Mouse (Mus musculus) kidney, postnatal 0 days (tissue): ENCODE measurements around the gene Atf7ip. TPM values are rescaled to one million over a fixed set of nuclear protein-coding genes. Genes with fewer than 3 reads are reported as not detected.

Experiments used
- ATAC-seq: fragments of 200-750 bp; cut with Nextera tagmentation; replicated peaks from 2 replicates; pipeline ENCODE4 v1.8.0; 2017; ENCODE audit warnings: low read depth, moderate number of reproducible peaks, moderate TSS enrichment, moderate library complexity; ENCODE audit not compliant: low FRiP score
- DNase-seq: peaks from one replicate; pipeline ENCODE4 v3.0.0-alpha.2; 2016; ENCODE audit warnings: low spot score
- H3K27ac ChIP-seq: fragments of 300-500 bp; sonication (generic); 2 replicates; pipeline ENCODE4 v1.5.1; 2014; ENCODE audit warnings: mild to moderate bottlenecking
- H3K27me3 ChIP-seq: fragments of 300-500 bp; sonication (generic); 2 replicates; pipeline ENCODE4 v1.6.1; 2014; ENCODE audit warnings: low read length, mixed read lengths; ENCODE audit not compliant: insufficient read depth
- H3K36me3 ChIP-seq: fragments of 300-500 bp; sonication (generic); 2 replicates; pipeline ENCODE4 v1.6.1; 2014; ENCODE audit warnings: low read length, mixed read lengths; ENCODE audit not compliant: insufficient read depth
- H3K4me1 ChIP-seq: fragments of 300-500 bp; sonication (generic); replicated peaks from 2 replicates; pipeline ENCODE4 v1.6.1; 2014; ENCODE audit warnings: antibody characterized with exemption, low read length, mixed read lengths; ENCODE audit not compliant: insufficient read depth
- H3K4me2 ChIP-seq: fragments of 300-500 bp; sonication (generic); 2 replicates; pipeline ENCODE4 v1.6.1; 2014; ENCODE audit warnings: mild to moderate bottlenecking, low read length, moderate library complexity, mixed read lengths
- H3K4me3 ChIP-seq: fragments of 300-500 bp; sonication (generic); replicated peaks from 2 replicates; pipeline ENCODE4 v1.5.1; 2014; ENCODE audit warnings: low read depth, low read length
- H3K9ac ChIP-seq: fragments of 300-500 bp; sonication (generic); 2 replicates; pipeline ENCODE4 v1.6.1; 2014; ENCODE audit warnings: low read depth, low read length
- H3K9me3 ChIP-seq: fragments of 300-500 bp; sonication (generic); replicated peaks from 2 replicates; pipeline ENCODE4 v1.6.1; 2016; ENCODE audit warnings: low read length, inconsistent platforms, mixed read lengths
- CTCF ChIP-seq: IDR thresholded peaks from 2 replicates; pipeline ENCODE4 v1.5.1; 2016; ENCODE audit warnings: antibody characterized with exemption, low read depth, mild to moderate bottlenecking, moderate library complexity
- whole genome bisulfite sequencing: fragments of 180-500 bp; shearing (Covaris S2); extraction: QIAGEN DNeasy Blood & Tissue Kit; methylation state at CpG from one replicate; pipeline ENCODE4 v1.1.7; 2014; 5-methylcytosine and 5-hydroxymethylcytosine counted together
- polyA plus RNA-seq: library from polyadenylated mRNA; unstranded; fragments of >200 nt; fragmentation: Nextera tagmentation; extraction: Ambion mirVana; gene quantifications from 2 replicates; pipeline ENCODE4 v1.2.1, GENCODE M21; 2015

Atf7ip gene
- polyA plus RNA-seq, 1 experiment from 2014 or later: 17.9 TPM

- Histone ChIP-seq H3K4me1 (no peaks in the 10 kb centered on the region), H3K9me3 (no peaks in the 10 kb centered on the region), H3K4me3 (no peak overlapping the region), H3K27ac (no peak overlapping the region), H3K9ac (no peak overlapping the region), H3K36me3 (no peaks in the 10 kb centered on the region), H3K27me3 (no peaks in the 10 kb centered on the region), H3K4me2 (no peak overlapping the region)
- ATAC-seq: no peak
- DNase-seq: no peak
- TF ChIP-seq CTCF: no peak
- 88% methylated on average over 2 of the region's 2 CpGs for WGBS
These were observed 22.4 kb upstream of the Atf7ip start for GRCm38 (mm10) chr6:136483531-136483930.

DNA sequence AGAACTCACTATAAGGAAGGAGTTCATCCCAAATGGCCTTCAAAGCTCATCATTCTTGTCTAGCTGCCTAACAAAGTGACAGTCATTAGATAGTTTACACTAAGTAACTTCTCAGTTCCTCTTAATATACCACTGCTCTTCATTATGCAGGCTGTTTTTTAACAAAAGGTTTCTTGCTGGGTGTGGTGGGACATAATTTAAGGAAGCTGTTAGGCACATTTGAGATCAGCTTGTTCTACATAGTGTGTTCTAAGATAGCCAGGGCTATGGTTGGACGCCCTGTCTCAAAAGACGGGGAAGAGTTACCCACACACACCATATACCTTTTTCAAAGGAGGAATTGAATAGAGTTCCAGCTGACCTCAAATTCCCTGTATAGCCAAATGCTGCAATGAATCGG lies 21.9 kb upstream of the Atf7ip start:
- WGBS: 95% methylated on average over 3 of the region's 3 CpGs
- H3K27me3 ChIP-seq: no peaks in the 10 kb centered on the region
- no peaks in the 10 kb centered on the region for H3K9me3 ChIP-seq
- no peak overlapping the region for H3K9ac ChIP-seq
- TF ChIP-seq CTCF: no peak
- no peak for DNase-seq
- no peak overlapping the region for H3K4me2 ChIP-seq
- no peak overlapping the region for H3K27ac ChIP-seq
- ATAC-seq: no peak
- H3K4me3 ChIP-seq: no peak overlapping the region
- H3K36me3 ChIP-seq: no peaks in the 10 kb centered on the region
- no peaks in the 10 kb centered on the region for H3K4me1 ChIP-seq

GRCm38 (mm10) chr6:136486166-136486565 lies 19.8 kb upstream of the Atf7ip start:
- Histone ChIP-seq H3K36me3 (no peaks in the 10 kb centered on the region), H3K27ac (no peak overlapping the region), H3K4me3 (no peak overlapping the region), H3K4me1 (no peaks in the 10 kb centered on the region), H3K27me3 (no peaks in the 10 kb centered on the region), H3K4me2 (no peak overlapping the region), H3K9me3 (no peaks in the 10 kb centered on the region), H3K9ac (no peak overlapping the region)
- ATAC-seq (no peak), DNase-seq (no peak)
- WGBS: 79% methylated on average over 4 of the region's 4 CpGs
- TF ChIP-seq CTCF: no peak

DNA sequence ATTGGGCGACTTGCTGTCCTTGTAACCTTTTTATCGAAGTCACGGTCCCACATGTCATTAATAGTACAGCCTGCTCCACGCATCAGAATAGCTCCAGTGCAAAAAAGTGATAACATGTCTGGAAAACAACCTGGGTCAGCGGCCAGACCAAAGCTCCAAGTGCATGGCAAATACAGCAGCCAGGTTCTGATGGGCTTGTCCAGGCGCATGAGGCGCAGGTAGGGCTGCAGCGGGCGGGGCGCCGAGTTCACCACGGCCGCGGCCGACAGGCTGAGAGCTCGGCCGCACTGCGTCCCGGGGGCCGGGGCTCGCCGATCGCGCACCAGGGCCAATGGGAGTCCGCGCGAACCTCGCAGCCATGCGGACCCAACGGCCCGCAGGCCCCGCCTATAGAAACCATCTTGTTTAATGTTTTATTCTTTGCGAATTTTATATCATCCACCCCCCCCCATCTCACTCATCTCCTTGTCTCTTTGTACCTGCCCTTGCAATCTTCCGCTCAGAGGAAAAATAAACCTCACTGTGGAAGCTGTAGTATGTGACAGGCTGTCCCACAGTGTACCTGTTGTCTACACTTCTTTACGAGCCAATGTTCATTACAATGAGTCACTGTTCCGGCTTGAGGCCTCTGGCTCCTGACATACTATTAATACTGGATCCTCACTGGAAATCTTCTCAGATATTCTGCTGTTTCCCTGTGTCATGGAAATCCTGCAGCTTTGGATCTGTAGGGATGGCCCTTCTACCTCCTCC lies 19.0 kb upstream of the Atf7ip start:
- DNase-seq: no peak

GRCm38 (mm10) chr6:136487554-136487950 lies 18.4 kb upstream of the Atf7ip start:
- TF ChIP-seq CTCF: no peak
- H3K4me1 ChIP-seq: no peaks in the 10 kb centered on the region
- WGBS: 100% methylated on average over 1 of the region's 1 CpGs
- DNase-seq: no peak
- no peak overlapping the region for H3K4me2 ChIP-seq
- no peaks in the 10 kb centered on the region for H3K36me3 ChIP-seq
- H3K27me3 ChIP-seq: no peaks in the 10 kb centered on the region
- H3K9ac ChIP-seq: no peak overlapping the region
- H3K27ac ChIP-seq: no peak overlapping the region
- H3K9me3 ChIP-seq: no peaks in the 10 kb centered on the region
- no peak overlapping the region for H3K4me3 ChIP-seq
- ATAC-seq: no peak

More for the DNA sequence above, 19.0 kb upstream of the Atf7ip start:
- H3K9me3 ChIP-seq: no peaks in the 10 kb centered on the region
- TF ChIP-seq CTCF: no peak
- H3K4me3 ChIP-seq: no peak overlapping the region
- WGBS: 48% methylated on average over 36 of the region's 36 CpGs
- peak overlapping the region; percentile 37 for H3K4me2 ChIP-seq
- no peak overlapping the region for H3K9ac ChIP-seq
- no peaks in the 10 kb centered on the region for H3K27me3 ChIP-seq
- H3K4me1 ChIP-seq: no peaks in the 10 kb centered on the region
- ATAC-seq: peak; percentile 29; the same call in 1 of the 2 replicates
- no peak overlapping the region for H3K27ac ChIP-seq
- no peaks in the 10 kb centered on the region for H3K36me3 ChIP-seq

- Histone ChIP-seq H3K4me3 (no peak overlapping the region), H3K9me3 (no peaks in the 10 kb centered on the region), H3K4me1 (no peaks in the 10 kb centered on the region), H3K27me3 (no peaks in the 10 kb centered on the region), H3K4me2 (no peak overlapping the region), H3K9ac (no peak overlapping the region), H3K36me3 (no peaks in the 10 kb centered on the region), H3K27ac (no peak overlapping the region)
- WGBS: 65% methylated on average over 3 of the region's 3 CpGs
- ATAC-seq: no peak
- no peak for TF ChIP-seq CTCF
- DNase-seq: no peak
These were observed 16.1 kb upstream of the Atf7ip start for GRCm38 (mm10) chr6:136489899-136490298.
